Mouse (Mus musculus): ENCODE results near the gene Tm4sf4.

DNA sequence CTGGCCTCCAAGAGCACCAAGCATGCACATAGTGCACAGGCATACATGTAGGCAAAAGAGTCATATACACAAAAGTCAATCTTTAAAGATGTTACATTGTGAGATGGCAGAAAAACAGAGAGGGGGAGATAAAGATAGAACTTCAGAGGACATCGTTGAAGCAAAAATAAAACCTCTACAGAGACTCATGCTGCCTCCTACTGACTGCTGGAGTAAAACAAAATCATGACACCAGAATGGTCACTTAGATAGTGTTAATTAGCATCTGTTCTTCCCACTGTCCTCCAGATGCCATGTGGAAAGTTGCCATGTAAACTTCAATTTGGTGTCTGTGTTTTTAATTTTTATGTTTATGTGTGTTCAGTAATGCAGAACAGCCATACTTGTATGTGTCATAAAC is 22.8 kb downstream of the Tm4sf4 start:
- peak; percentile 51 for TF ChIP-seq CTCF (IDR thresholded peaks at IDR 0.05; ENCODE audit: low read depth)
- TF ChIP-seq EP300 (optimal IDR thresholded peaks at IDR 0.05), result no peak
